Mouse (Mus musculus) embryonic facial prominence, embryonic 12.5 days (tissue): Measurements from ENCODE around the gene Rab31. TPM values are rescaled to one million over a fixed set of nuclear protein-coding genes. Genes with fewer than 3 reads are reported as not detected.

Experiments
- ATAC-seq: fragments of 200-750 bp; cut with Nextera tagmentation; 2 replicates; pipeline ENCODE4 v1.8.0; 2017; ENCODE audit not compliant: insufficient number of reproducible peaks, insufficient read depth, low FRiP score, low TSS enrichment
- H3K27ac ChIP-seq: fragments of 300-500 bp; sonication (generic); 2 replicates; pipeline ENCODE4 v1.5.1; 2016; ENCODE audit warnings: mild to moderate bottlenecking
- H3K27me3 ChIP-seq: fragments of 300-500 bp; sonication (generic); 2 replicates; pipeline ENCODE4 v1.6.1; 2016; ENCODE audit warnings: mild to moderate bottlenecking, moderate library complexity
- H3K36me3 ChIP-seq: fragments of 300-500 bp; sonication (generic); 2 replicates; pipeline ENCODE4 v1.6.1; 2016; ENCODE audit warnings: mild to moderate bottlenecking
- H3K4me1 ChIP-seq: fragments of 300-500 bp; sonication (generic); 2 replicates; pipeline ENCODE4 v1.6.1; 2016
- H3K4me2 ChIP-seq: fragments of 300-500 bp; sonication (generic); replicated peaks from 2 replicates; pipeline ENCODE4 v1.6.1; 2016; ENCODE audit warnings: mild to moderate bottlenecking, moderate library complexity
- H3K4me3 ChIP-seq: fragments of 300-500 bp; sonication (generic); 2 replicates; pipeline ENCODE4 v1.5.1; 2016; ENCODE audit warnings: mild to moderate bottlenecking
- H3K9ac ChIP-seq: fragments of 300-500 bp; sonication (generic); 2 replicates; pipeline ENCODE4 v1.6.1; 2016; ENCODE audit warnings: mild to moderate bottlenecking, moderate library complexity
- H3K9me3 ChIP-seq: fragments of 300-500 bp; sonication (generic); 2 replicates; pipeline ENCODE4 v1.6.1; 2016; ENCODE audit warnings: mild to moderate bottlenecking, moderate library complexity
- WGBS: fragments of 180-500 bp; shearing (Covaris S2); methylation state at CpG from one replicate; pipeline ENCODE4 v1.1.7; 2016; 5-methylcytosine and 5-hydroxymethylcytosine counted together
- polyA plus RNA-seq: library from polyadenylated mRNA; unstranded; fragments of >200 nt; fragmentation: Nextera tagmentation; extraction: Ambion mirVana; gene quantifications from 2 replicates; pipeline ENCODE4 v1.2.1, GENCODE M21; 2016

Rab31 gene
- polyA plus RNA-seq, 1 experiment from 2014 or later = 66.7 TPM

DNA sequence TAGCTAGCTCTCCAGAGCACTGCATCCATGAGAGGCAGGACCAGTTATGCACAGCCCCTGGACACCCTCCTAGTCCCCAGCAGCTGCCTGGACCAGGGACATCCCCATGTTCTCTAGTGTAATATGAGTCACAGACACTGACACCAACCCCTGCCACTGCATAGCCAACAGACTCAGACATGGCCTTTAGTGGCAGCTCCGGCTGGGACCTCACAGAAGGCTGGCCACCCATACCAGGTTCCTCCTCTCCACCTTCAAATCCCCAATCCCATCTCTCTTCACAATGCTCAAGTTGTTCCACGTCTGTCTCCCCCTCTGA, 123.4 kb downstream of the Rab31 start:
- H3K27ac ChIP-seq = no peak overlapping the region
- ATAC-seq = no peak
- H3K4me1 ChIP-seq = no peaks in the 10 kb centered on the region
- no peaks in the 10 kb centered on the region for H3K27me3 ChIP-seq
- no peak overlapping the region for H3K4me3 ChIP-seq
- no peak overlapping the region for H3K9ac ChIP-seq
- H3K4me2 ChIP-seq = no peak overlapping the region
- H3K9me3 ChIP-seq = no peaks in the 10 kb centered on the region
- H3K36me3 ChIP-seq = 0 out of 2 replicates have a peak, but pooled peaks cover 9% of the 10 kb centered on the region
- WGBS = 93% methylated on average over 2 of the region's 2 CpGs

DNA sequence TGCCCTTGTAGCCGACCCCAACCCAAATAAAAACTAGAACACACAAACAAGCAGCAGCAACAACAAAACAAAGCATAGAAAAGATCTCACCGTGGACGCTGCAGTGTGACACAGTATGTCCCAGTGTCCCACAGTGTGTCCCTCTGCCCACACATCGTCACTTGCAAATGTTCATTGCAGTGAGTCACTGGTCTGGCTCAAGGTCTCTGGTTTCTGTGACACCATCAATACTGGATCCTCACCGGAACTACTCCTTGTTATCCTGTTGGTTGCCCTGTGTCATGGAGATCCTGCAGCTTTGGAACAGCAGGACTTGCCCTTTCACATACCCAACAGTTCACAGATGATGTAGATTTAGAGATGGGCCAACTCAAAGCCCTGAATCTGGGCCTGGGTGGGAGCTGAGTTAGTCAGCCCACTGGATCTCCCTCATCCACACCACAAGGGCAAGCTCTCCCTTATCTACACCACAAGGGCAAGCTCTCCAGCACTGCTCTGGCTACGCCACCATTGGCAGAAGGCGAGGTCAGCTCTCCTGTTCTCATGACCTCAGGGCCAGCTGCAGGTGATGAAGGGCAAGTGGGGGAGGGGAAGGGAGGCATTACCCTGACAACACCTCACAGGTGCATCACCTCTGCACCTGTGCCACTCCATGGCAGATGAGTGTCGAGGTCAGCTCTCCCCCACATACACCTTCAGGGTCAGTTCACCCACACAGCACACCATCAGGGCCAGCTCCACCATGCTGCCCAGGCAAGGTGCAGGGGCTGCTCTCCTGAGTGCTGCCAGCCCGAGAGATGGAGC, 124.0 kb downstream of the Rab31 start:
- Histone ChIP-seq H3K36me3 (0 out of 2 replicates have a peak, but pooled peaks cover 9% of the 10 kb centered on the region), H3K4me3 (no peak overlapping the region), H3K27me3 (no peaks in the 10 kb centered on the region), H3K4me2 (no peak overlapping the region), H3K27ac (no peak overlapping the region), H3K9me3 (no peaks in the 10 kb centered on the region), H3K9ac (no peak overlapping the region), H3K4me1 (peaks cover 4% of the 10 kb centered on the region; the same call in 1 of the 2 replicates)
- WGBS = 88% methylated on average over 9 of the region's 9 CpGs
- 0 out of 2 replicates have a peak, but pooled peaks have one; percentile 10 for ATAC-seq

DNA sequence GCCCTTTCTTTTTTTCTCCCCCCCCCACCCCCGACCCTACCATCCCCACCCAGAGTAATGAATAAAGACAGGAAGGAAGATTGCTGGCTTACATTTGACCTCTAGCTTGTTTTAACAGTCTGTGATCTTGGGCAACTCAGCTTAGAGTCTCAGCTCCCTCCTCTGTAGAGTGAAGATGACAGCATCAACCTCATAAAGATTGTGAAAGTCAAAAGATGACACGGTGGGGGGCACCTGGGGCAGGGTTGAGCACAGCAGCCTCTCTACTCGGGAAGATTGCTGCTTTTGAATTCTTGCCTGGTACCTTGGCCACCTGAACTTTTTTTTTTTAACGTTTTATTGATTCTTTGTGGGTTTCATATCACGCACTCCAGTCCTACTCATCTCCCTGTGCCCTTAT, 124.6 kb downstream of the Rab31 start:
- Histone ChIP-seq H3K9me3 (no peaks in the 10 kb centered on the region), H3K4me2 (no peak overlapping the region), H3K36me3 (0 out of 2 replicates have a peak, but pooled peaks cover 9% of the 10 kb centered on the region), H3K9ac (no peak overlapping the region), H3K4me1 (peaks cover 10% of the 10 kb centered on the region), H3K27me3 (no peaks in the 10 kb centered on the region), H3K4me3 (no peak overlapping the region), H3K27ac (no peak overlapping the region)
- 64% methylated on average over 5 of the region's 5 CpGs for WGBS
- no peak for ATAC-seq

DNA sequence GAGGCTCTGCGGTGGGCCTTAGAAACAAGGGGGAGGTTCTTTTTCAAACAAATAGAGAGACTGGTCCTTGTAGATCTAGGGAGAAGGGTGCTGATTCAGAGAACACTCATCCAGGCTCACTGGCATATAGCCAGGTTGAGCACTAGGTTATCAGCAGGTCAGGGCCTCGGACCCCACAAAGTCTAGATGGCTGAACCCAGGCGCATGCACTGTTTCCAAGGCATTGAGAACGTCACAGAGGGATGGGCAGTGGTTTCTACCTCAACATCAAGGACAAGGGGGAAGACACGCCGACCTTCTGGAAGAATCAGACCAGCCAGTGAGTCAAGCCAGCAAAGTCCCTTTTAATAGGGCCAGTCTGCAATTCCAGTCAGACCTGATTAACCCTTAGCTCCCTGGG, 125.3 kb downstream of the Rab31 start:
- WGBS = 82% methylated on average over 6 of the region's 6 CpGs
- Histone ChIP-seq H3K27me3 (no peaks in the 10 kb centered on the region), H3K4me3 (no peak overlapping the region), H3K4me2 (no peak overlapping the region), H3K9me3 (no peaks in the 10 kb centered on the region), H3K36me3 (0 out of 2 replicates have a peak, but pooled peaks cover 6% of the 10 kb centered on the region), H3K27ac (no peak overlapping the region), H3K9ac (no peak overlapping the region), H3K4me1 (peaks cover 17% of the 10 kb centered on the region)
- ATAC-seq = no peak

DNA sequence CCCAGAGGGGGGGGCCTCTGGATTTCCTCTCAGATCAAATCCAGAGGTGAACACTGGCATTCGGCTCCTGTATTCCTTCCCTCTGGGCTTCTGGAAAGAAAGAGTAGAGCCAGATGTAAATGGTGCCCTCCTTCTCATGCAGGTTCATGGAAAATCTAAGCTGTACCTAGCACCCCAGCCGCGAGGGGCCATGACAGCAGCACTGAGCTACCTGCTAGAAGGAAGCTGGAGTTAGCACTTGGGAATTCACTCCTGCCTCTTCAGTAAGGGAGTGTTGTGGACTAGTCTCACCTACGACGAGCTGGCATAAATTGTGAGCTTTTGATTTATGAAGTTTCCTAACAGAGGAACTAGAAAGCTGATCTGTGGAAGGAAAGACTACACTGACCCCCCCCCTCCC, 129.0 kb downstream of the Rab31 start:
- H3K4me2 ChIP-seq = no peak overlapping the region
- peak overlapping the region; percentile 67; the same call in 1 of the 2 replicates for H3K27ac ChIP-seq
- no peaks in the 10 kb centered on the region for H3K9me3 ChIP-seq
- H3K4me3 ChIP-seq = no peak overlapping the region
- peaks cover 18% of the 10 kb centered on the region for H3K4me1 ChIP-seq
- H3K27me3 ChIP-seq = no peaks in the 10 kb centered on the region
- no peak for ATAC-seq
- WGBS = 67% methylated on average over 5 of the region's 5 CpGs
- H3K36me3 ChIP-seq = no peaks in the 10 kb centered on the region
- H3K9ac ChIP-seq = no peak overlapping the region

DNA sequence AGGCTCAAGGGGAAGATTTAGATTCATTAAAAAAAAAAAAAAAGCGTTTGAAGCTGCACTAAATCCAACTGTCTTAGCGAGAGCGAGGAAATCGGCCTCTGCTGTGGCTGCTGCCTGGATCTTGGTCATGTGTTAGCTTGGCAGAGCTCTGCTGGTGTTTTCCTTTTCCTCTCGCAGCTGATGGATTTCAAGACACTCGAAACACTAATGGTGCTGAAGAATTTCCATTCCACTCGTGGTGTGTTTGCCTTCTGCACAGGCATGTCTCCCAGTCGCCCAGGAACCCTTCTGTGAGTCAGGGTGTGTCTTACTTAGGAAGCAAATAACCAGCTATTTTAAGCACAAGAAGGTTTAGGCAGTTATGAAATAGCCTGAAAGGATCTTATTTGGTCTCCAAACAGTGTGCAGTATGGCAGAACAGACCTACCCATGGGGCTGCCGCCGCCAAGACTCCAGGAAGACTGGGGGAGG, 129.5 kb downstream of the Rab31 start:
- H3K4me2 ChIP-seq = peak overlapping the region; percentile 23; the same call in 1 of the 2 replicates
- 24% methylated on average over 10 of the region's 10 CpGs for WGBS
- no peak overlapping the region for H3K4me3 ChIP-seq
- H3K9ac ChIP-seq = no peak overlapping the region
- H3K36me3 ChIP-seq = no peaks in the 10 kb centered on the region
- H3K27ac ChIP-seq = peak overlapping the region; percentile 67; the same call in 1 of the 2 replicates
- H3K4me1 ChIP-seq = peaks cover 18% of the 10 kb centered on the region
- H3K27me3 ChIP-seq = no peaks in the 10 kb centered on the region
- H3K9me3 ChIP-seq = no peaks in the 10 kb centered on the region
- ATAC-seq = no peak

DNA sequence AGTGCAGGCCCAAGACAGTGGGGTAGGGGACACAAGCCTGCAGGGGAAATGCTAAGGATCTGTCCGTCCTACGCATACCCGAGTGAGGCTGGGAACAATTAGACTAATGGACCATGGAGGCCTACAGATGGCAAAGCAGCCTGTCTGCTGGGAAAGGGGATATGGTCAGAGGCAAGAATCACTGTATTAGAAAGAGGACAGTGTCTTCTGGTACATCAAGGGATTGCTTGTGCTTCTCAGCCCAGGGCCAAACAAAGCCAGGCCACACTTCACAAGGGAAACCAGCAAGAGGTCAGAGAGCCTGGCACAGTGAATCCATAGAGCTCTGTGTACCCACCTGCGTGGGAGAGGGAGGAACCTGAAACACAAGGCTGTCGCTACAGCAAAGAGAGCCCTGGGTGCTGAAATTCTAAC, 130.0 kb downstream of the Rab31 start:
- Histone ChIP-seq H3K36me3 (no peaks in the 10 kb centered on the region), H3K4me1 (peaks cover 18% of the 10 kb centered on the region), H3K4me2 (0 out of 2 replicates have a peak overlapping the region, but pooled peaks have one; percentile 23), H3K27me3 (no peaks in the 10 kb centered on the region), H3K27ac (no peak overlapping the region), H3K9me3 (no peaks in the 10 kb centered on the region), H3K9ac (no peak overlapping the region), H3K4me3 (no peak overlapping the region)
- no peak for ATAC-seq
- WGBS = 15% methylated on average over 5 of the region's 5 CpGs

DNA sequence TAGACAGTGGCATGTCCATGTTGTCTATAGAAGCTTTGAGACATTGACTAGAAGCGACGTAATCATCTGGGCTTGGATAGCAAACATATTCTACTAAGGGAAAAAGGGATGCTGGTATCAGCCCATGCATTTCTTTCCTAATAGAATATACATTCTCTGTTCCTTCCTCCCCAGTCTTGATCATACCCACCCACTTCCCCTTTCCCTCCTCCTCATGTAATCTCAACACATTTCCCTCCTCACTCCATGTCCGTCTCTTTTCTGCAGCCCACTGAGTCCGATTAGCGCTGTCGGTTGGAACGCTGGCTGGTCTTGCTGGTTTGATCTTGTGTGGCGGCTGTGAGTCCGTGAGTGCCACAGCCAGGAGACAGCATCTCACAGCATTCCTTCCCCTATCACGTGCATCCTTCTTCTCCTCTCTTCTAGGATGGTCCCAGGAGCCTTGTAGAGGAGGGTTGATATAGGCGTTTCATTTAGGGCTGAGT, 130.8 kb downstream of the Rab31 start, which contains the start of gene Txndc2:
TSS of gene Txndc2 (minus strand) at position 435 of the 485 bp plus-strand sequence.
- ATAC-seq = no peak
- no peak within 1 kb of the TSS for H3K9ac ChIP-seq
- H3K4me1 ChIP-seq = peaks cover 18% of the 10 kb centered on the region
- 84% methylated on average over 11 of the region's 11 CpGs for WGBS
- no peaks in the 10 kb centered on the region for H3K36me3 ChIP-seq
- H3K4me3 ChIP-seq = no peak within 1 kb of the TSS
- no peaks in the 10 kb centered on the region for H3K9me3 ChIP-seq
- no peaks in the 10 kb centered on the region for H3K27me3 ChIP-seq
- no peak within 1 kb of the TSS; the same call in 1 of the 2 replicates for H3K27ac ChIP-seq
- peak within 1 kb of the TSS; percentile 23; the same call in 1 of the 2 replicates for H3K4me2 ChIP-seq

DNA sequence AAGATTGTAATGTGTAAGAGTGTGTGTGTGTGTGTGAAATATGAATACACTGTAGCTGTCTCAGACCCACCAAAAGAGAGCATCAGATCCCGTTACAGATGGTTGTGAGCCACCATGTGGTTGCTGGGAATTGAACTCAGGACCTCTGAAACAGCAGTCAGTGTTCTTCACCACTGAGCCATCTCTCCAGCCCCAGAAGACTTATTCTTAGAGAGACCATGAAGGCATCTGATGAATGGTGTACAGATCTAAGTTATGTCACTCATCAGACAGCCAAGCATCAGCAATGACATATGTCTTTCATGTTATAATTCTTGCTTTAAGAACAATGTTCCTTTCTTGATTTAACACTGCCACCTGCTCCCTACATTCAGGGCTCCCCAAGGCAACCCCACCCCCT, 133.4 kb downstream of the Rab31 start:
- WGBS = 81% methylated on average over 1 of the region's 1 CpGs
- no peak for ATAC-seq
- H3K4me3 ChIP-seq = no peak overlapping the region
- H3K9ac ChIP-seq = no peak overlapping the region
- H3K27ac ChIP-seq = no peak overlapping the region
- peaks cover 18% of the 10 kb centered on the region for H3K4me1 ChIP-seq
- no peaks in the 10 kb centered on the region for H3K9me3 ChIP-seq
- no peaks in the 10 kb centered on the region for H3K27me3 ChIP-seq
- no peaks in the 10 kb centered on the region for H3K36me3 ChIP-seq
- no peak overlapping the region for H3K4me2 ChIP-seq

DNA sequence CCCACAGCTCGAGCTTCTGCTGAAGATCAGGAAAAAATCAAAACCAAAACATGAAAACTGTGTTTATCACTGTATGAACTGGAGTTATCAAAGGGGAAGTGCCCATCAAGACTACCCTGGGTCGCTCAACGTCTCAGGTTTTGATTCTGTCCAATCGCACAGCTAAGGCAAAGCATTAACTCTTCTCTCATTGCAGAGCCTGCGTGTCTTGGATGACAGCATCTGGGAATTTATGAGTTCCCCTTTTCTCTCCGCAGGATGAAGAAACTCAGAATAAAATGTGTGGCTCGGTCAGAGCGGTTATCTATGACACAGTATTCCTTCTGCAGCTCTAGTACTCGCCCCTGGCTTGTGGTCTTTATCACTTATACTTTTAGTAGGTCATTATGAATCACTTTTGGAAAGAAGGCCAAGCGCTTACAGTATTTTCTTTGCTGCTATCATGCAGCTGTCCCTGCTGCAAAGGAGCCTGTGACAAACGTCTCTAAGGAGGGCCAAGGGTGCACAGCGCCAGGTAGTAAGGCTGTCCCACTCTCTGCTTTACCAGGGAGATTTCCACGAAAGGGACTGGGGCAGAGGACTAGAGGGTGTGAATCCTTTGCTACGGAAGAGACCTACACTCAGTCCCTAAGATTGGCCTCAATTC, 136.7 kb downstream of the Rab31 start:
- Histone ChIP-seq H3K27ac (no peak overlapping the region), H3K4me3 (no peak overlapping the region), H3K27me3 (no peaks in the 10 kb centered on the region), H3K4me1 (no peaks in the 10 kb centered on the region), H3K4me2 (no peak overlapping the region), H3K36me3 (no peaks in the 10 kb centered on the region), H3K9me3 (no peaks in the 10 kb centered on the region), H3K9ac (no peak overlapping the region)
- 83% methylated on average over 14 of the region's 14 CpGs for WGBS
- ATAC-seq = no peak

DNA sequence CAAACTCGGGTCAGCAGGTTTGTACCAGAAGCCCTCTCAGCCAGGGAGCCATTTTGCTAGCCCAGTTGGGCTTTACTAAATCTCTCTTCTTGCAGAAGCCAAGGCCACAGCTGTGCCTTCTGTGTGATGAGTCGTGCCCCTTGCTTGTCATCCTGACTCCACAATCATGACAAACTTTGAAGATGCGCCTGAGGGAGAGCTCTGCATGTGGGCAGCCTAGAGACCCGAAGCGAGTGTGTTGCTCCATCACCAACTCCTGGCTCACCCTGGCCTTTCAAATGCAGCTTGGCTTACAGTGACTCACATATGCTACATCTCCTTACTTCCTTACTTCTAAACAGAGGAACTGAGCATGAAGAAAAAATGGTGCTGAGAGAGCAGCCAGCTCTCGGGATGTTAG, 142.6 kb downstream of the Rab31 start:
- no peak for ATAC-seq
- no peaks in the 10 kb centered on the region for H3K9me3 ChIP-seq
- no peak overlapping the region for H3K4me2 ChIP-seq
- H3K27ac ChIP-seq = no peak overlapping the region
- H3K36me3 ChIP-seq = no peaks in the 10 kb centered on the region
- H3K4me1 ChIP-seq = no peaks in the 10 kb centered on the region
- no peaks in the 10 kb centered on the region for H3K27me3 ChIP-seq
- no peak overlapping the region for H3K4me3 ChIP-seq
- 78% methylated on average over 6 of the region's 6 CpGs for WGBS
- H3K9ac ChIP-seq = no peak overlapping the region
